Mouse (Mus musculus): ENCODE measurements around the gene Tceal5.

DNA sequence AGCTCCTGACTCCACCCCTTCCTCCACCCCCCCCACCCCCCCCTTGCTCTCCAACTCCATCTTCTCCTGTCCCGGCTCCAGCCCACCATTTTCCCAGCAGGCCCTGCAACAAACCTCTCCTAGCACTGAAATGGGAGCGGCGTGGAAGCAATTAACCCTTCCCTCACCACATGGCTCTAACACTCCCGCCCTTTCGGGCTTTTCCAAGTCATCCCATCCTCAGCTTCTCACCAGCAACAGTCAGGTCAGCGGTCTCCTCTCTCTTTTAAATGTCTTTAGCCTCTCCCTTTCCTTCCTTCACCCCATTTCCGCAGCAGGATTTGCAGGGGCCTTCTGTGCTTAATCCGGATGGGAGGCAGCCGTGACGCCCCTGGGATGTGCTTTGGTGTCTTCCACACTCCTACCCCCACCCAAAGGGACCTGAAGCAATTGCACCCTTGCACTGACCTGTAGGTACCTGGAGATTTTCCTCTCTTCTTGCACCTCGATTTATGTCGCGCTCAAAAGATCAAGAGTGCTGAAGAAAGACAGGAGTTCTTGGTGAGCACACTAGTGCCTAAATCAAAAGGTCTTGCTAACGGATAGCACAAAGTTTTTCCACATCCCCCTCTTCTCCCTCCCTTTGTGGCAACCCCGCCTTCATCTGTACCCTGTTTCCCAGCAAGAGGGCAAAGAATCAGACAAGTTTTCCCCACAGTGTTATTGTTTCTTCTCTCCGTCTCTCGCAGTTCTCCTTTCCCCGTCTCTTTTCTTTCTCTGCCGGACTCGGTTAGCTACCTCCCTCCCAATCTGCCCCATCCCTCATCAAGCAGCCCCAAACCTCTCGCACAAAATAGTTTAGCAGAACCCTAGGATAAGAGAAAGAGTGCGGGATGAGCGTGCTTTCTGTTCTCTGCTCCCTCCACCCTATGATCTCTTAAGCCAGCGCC, 32.2 kb downstream of the Tceal5 start:
- TF ChIP-seq POLR2A (IDR thresholded peaks at IDR 0.05; ENCODE audit: insufficient read depth, low read depth, low read length) (no peak), CTCF (IDR thresholded peaks at IDR 0.05; ENCODE audit: insufficient read depth, low read depth, low read length) (no peak)
